13 mouse cellular contexts compared by ENCODE assay signal in the genomic region with DNA sequence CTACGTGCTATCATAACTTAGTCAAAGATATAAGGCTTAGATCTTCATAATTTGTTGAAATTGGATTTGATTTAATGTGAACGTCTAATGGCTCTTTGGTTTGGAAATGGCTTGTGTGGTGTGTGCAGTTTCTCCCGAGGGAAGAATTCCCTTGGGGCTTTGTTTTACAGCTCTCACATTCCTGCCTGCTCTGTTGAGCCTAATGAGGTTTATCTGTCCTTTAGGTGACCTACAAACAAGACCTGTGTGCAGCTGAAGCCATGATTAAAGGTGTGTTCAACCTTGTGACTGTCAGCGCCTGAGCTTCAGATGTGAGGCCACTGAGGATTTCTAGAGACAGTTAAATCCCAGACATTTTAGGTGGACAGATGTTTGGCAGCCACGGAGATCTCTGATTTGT.
DNase-seq lines count a peak whose midpoint lies in the region; ATAC-seq and TF ChIP-seq lines count a peak whose summit lies in the region.
"Had no signal": no experiment of that assay in that cellular context is flagged by ENCODE, and none has a peak within 500 bp of the region (broad histone marks: within the 10 kb centered on the region; RNA-seq: fewer than 3 reads in every experiment).

No protein-coding gene starts in this region.

- H3K4me1 ChIP-seq in heart, embryonic 13.5 days = peaks cover 18% of the 10 kb centered on the region
- H3K4me1 ChIP-seq in intestine, embryonic 16.5 days (ENCODE audit: control insufficient read depth, insufficient read depth, low read length) = peaks cover 13% of the 10 kb centered on the region
- peaks cover 12% of the 10 kb centered on the region for H3K4me1 ChIP-seq in limb, embryonic 14.5 days (ENCODE audit: control insufficient read depth, insufficient read depth, low read length)
- H3K4me1 ChIP-seq: hindbrain, embryonic 13.5 days had no signal

- DNase-seq in heart, postnatal 4 days = no peak
- DNase-seq in ZHBTc4 (ENCODE audit: low read depth, low spot score) = peak; percentile 60
- DNase-seq in limb, embryonic 14.5 days (ENCODE audit: low spot score) = peak; percentile 22
- no peak for DNase-seq in right cerebral cortex, postnatal 14 days
- no peak for DNase-seq in cerebellum, adult 18-20 months
- DNase-seq in right cerebral cortex, postnatal 10 days (ENCODE audit: low spot score in 2 of 2) = no peak
- DNase-seq: cerebellum, adult 9-10 months; right cerebral cortex, postnatal 25 days had no signal

- H3K9ac ChIP-seq in heart, embryonic 13.5 days = no peak overlapping the region
- H3K9ac ChIP-seq in intestine, embryonic 16.5 days (ENCODE audit: low read depth, low read length) = no peak overlapping the region
- no peak overlapping the region for H3K9ac ChIP-seq in limb, embryonic 14.5 days (ENCODE audit: low read depth, low read length, severe bottlenecking)
- H3K9ac ChIP-seq: hindbrain, embryonic 13.5 days had no signal

- no peaks in the 10 kb centered on the region for H3K9me3 ChIP-seq in heart, embryonic 13.5 days
- H3K9me3 ChIP-seq in intestine, embryonic 16.5 days (ENCODE audit: control insufficient read depth, low read length) = no peaks in the 10 kb centered on the region
- H3K9me3 ChIP-seq in limb, embryonic 14.5 days (ENCODE audit: control insufficient read depth, low read length) = no peaks in the 10 kb centered on the region
- H3K9me3 ChIP-seq: hindbrain, embryonic 13.5 days had no signal

- no peak overlapping the region for H3K4me2 ChIP-seq in heart, embryonic 13.5 days
- H3K4me2 ChIP-seq in intestine, embryonic 16.5 days (ENCODE audit: low read depth, low read length) = no peak overlapping the region
- H3K4me2 ChIP-seq in limb, embryonic 14.5 days (replicated peaks; ENCODE audit: low read depth, low read length, severe bottlenecking) = no peak overlapping the region
- H3K4me2 ChIP-seq: hindbrain, embryonic 13.5 days; liver, embryonic 11.5 days had no signal

- 44% methylated on average over 5 of the region's 5 CpGs for WGBS in heart, embryonic 13.5 days
- 33% methylated on average over 5 of the region's 5 CpGs for whole genome bisulfite sequencing in intestine, embryonic 16.5 days
- 16% methylated on average over 5 of the region's 5 CpGs for WGBS in limb, embryonic 14.5 days

- H3K4me3 ChIP-seq in heart, embryonic 13.5 days = no peak overlapping the region
- no peak overlapping the region for H3K4me3 ChIP-seq in intestine, embryonic 16.5 days (ENCODE audit: low read length)
- H3K4me3 ChIP-seq in limb, embryonic 14.5 days (replicated peaks; ENCODE audit: low read length) = no peak overlapping the region
- H3K4me3 ChIP-seq: erythroblast, embryonic 14.5 days; hindbrain, embryonic 13.5 days had no signal

- no peak for TF ChIP-seq POLR2A in limb, embryonic 14.5 days (IDR thresholded peaks at IDR 0.05; ENCODE audit: borderline replicate concordance, extremely low read depth, insufficient read depth, insufficient read length)

- H3K36me3 ChIP-seq in heart, embryonic 13.5 days = no peaks in the 10 kb centered on the region
- no peaks in the 10 kb centered on the region for H3K36me3 ChIP-seq in intestine, embryonic 16.5 days (ENCODE audit: control insufficient read depth, insufficient read depth, low read length)
- no peaks in the 10 kb centered on the region for H3K36me3 ChIP-seq in limb, embryonic 14.5 days (ENCODE audit: control insufficient read depth, insufficient read depth, low read length)
- H3K36me3 ChIP-seq: hindbrain, embryonic 13.5 days had no signal

- no peak for ATAC-seq in heart, embryonic 13.5 days (ENCODE audit: extremely low read depth, insufficient number of reproducible peaks, low FRiP score, low TSS enrichment)
- peak; percentile 72 for ATAC-seq in intestine, embryonic 16.5 days
- no peak for ATAC-seq in limb, embryonic 14.5 days (ENCODE audit: low FRiP score, low read depth)

- no peaks in the 10 kb centered on the region for H3K27me3 ChIP-seq in heart, embryonic 13.5 days (replicated peaks)
- no peaks in the 10 kb centered on the region for H3K27me3 ChIP-seq in intestine, embryonic 16.5 days (replicated peaks; ENCODE audit: control insufficient read depth, insufficient read depth, low read length)
- no peaks in the 10 kb centered on the region for H3K27me3 ChIP-seq in limb, embryonic 14.5 days (ENCODE audit: control insufficient read depth, insufficient read depth, low read length)
- H3K27me3 ChIP-seq: hindbrain, embryonic 13.5 days had no signal

- H3K27ac ChIP-seq in heart, embryonic 13.5 days (replicated peaks) = peak overlapping the region; percentile 37; the same call in 1 of the 2 replicates
- H3K27ac ChIP-seq in intestine, embryonic 16.5 days (ENCODE audit: low read length) = no peak overlapping the region
- no peak overlapping the region for H3K27ac ChIP-seq in limb, embryonic 14.5 days (replicated peaks; ENCODE audit: low read depth, low read length)
- H3K27ac ChIP-seq: hindbrain, embryonic 13.5 days had no signal

Comparison
In these comparisons a context has a peak if more than half of its experiments do, and no peak if none do; other contexts are left out.
1. DNase-seq: peak in ZHBTc4 (single experiment) and limb, embryonic 14.5 days (single experiment); none in heart, postnatal 4 days (single experiment), right cerebral cortex, postnatal 14 days (single experiment), cerebellum, adult 18-20 months (0 of 2) and right cerebral cortex, postnatal 10 days (0 of 2).